21 mouse cellular contexts compared by ENCODE assay signal in genomic region chr2:84632001-84632400, GRCm38 (mm10). TPM values are rescaled to one million over a fixed set of nuclear protein-coding genes. Genes with fewer than 3 reads are reported as not detected.
A peak's percentile ranks its signal among the peaks of the same experiment; 100 is the strongest.
DNase-seq lines count a peak whose midpoint lies in the region; ATAC-seq and TF ChIP-seq lines count a peak whose summit lies in the region.
"Had no signal": no experiment of that assay in that cellular context is flagged by ENCODE, and none has a peak within 500 bp of the region (broad histone marks: within the 10 kb centered on the region; RNA-seq: fewer than 3 reads in every experiment).

No protein-coding gene starts in this region.

- no peak for TF ChIP-seq POLR2A in testis, adult 2 months (IDR thresholded peaks at IDR 0.05; ENCODE audit: control insufficient read depth, low read depth, low read length)

- ATAC-seq in kidney, postnatal 0 days (replicated peaks; ENCODE audit: low FRiP score, low read depth), result no peak
- no peak for ATAC-seq in hindbrain, embryonic 14.5 days (ENCODE audit: low FRiP score)
- ATAC-seq: forebrain, embryonic 14.5 days; midbrain, embryonic 16.5 days; Patski had no signal

- 92% methylated on average over 1 of the region's 1 CpGs for WGBS in heart, embryonic 10.5 days
- 87% methylated on average over 1 of the region's 1 CpGs for WGBS in kidney, postnatal 0 days
- 91% methylated on average over 1 of the region's 1 CpGs for WGBS in hindbrain, embryonic 14.5 days

- no peak overlapping the region for H3K4me2 ChIP-seq in kidney, postnatal 0 days (ENCODE audit: low read length)
- no peak overlapping the region for H3K4me2 ChIP-seq in hindbrain, embryonic 14.5 days (replicated peaks)
- H3K4me2 ChIP-seq: hindbrain, embryonic 15.5 days had no signal

- 0 out of 2 replicates have a peak, but pooled peaks cover 5% of the 10 kb centered on the region for H3K36me3 ChIP-seq in heart, embryonic 10.5 days
- H3K36me3 ChIP-seq in kidney, postnatal 0 days (ENCODE audit: insufficient read depth, low read length), result 0 out of 2 replicates have a peak, but pooled peaks cover 3% of the 10 kb centered on the region
- no peaks in the 10 kb centered on the region; the same call in 1 of the 2 replicates for H3K36me3 ChIP-seq in testis, adult 2 months (ENCODE audit: control insufficient read depth, insufficient read depth, low read length)
- no peaks in the 10 kb centered on the region for H3K36me3 ChIP-seq in hindbrain, embryonic 14.5 days (replicated peaks; ENCODE audit: control insufficient read depth, insufficient read depth)
- H3K36me3 ChIP-seq: hindbrain, embryonic 15.5 days; liver, embryonic 13.5 days had no signal

- TF ChIP-seq CTCF in kidney, postnatal 0 days (IDR thresholded peaks at IDR 0.05; ENCODE audit: low read depth), result no peak
- TF ChIP-seq CTCF in testis, adult 2 months (IDR thresholded peaks at IDR 0.05; ENCODE audit: control insufficient read depth, insufficient read depth, insufficient replicate concordance, low read depth, low read length), result no peak

- no peak overlapping the region for H3K9ac ChIP-seq in kidney, postnatal 0 days (ENCODE audit: low read depth, low read length)
- H3K9ac ChIP-seq in hindbrain, embryonic 14.5 days, result no peak overlapping the region
- H3K9ac ChIP-seq: hindbrain, embryonic 15.5 days had no signal

- H3K4me3 ChIP-seq in heart, embryonic 10.5 days, result no peak overlapping the region
- no peak overlapping the region for H3K4me3 ChIP-seq in kidney, postnatal 0 days (replicated peaks; ENCODE audit: low read depth, low read length)
- H3K4me3 ChIP-seq in testis, adult 2 months (ENCODE audit: control insufficient read depth, low read depth, low read length), result no peak overlapping the region
- H3K4me3 ChIP-seq in hindbrain, embryonic 14.5 days (replicated peaks; ENCODE audit: low read length), result no peak overlapping the region
- H3K4me3 ChIP-seq: hindbrain, embryonic 15.5 days; liver, embryonic 13.5 days had no signal

- H3K27ac ChIP-seq in heart, embryonic 10.5 days, result peak overlapping the region; percentile 92
- H3K27ac ChIP-seq in kidney, postnatal 0 days, result peak overlapping the region; percentile 50; the same call in 1 of the 2 replicates
- peak overlapping the region; percentile 21 for H3K27ac ChIP-seq in testis, adult 2 months (ENCODE audit: control insufficient read depth, insufficient read depth, low read depth, low read length)
- H3K27ac ChIP-seq in hindbrain, embryonic 14.5 days, result no peak overlapping the region
- H3K27ac ChIP-seq: hindbrain, embryonic 15.5 days had no signal

- no peaks in the 10 kb centered on the region for H3K9me3 ChIP-seq in heart, embryonic 10.5 days
- no peaks in the 10 kb centered on the region for H3K9me3 ChIP-seq in kidney, postnatal 0 days (replicated peaks; ENCODE audit: low read length)
- H3K9me3 ChIP-seq in hindbrain, embryonic 14.5 days (ENCODE audit: control insufficient read depth, low read length), result no peaks in the 10 kb centered on the region
- H3K9me3 ChIP-seq: hindbrain, embryonic 15.5 days; liver, embryonic 13.5 days had no signal

- intact Hi-C loops in heart, postnatal 36 days (cut with DNase I), result no loop called here

- no peaks in the 10 kb centered on the region for H3K27me3 ChIP-seq in heart, embryonic 10.5 days (ENCODE audit: insufficient read depth, poor library complexity, severe bottlenecking)
- no peaks in the 10 kb centered on the region for H3K27me3 ChIP-seq in kidney, postnatal 0 days (ENCODE audit: insufficient read depth, low read length)
- no peaks in the 10 kb centered on the region for H3K27me3 ChIP-seq in testis, adult 2 months (ENCODE audit: control insufficient read depth, insufficient read depth, low read length)
- no peaks in the 10 kb centered on the region for H3K27me3 ChIP-seq in hindbrain, embryonic 14.5 days (ENCODE audit: control insufficient read depth, insufficient read depth, low read length)
- H3K27me3 ChIP-seq: hindbrain, embryonic 15.5 days; liver, embryonic 13.5 days; Patski had no signal

- DNase-seq in heart, embryonic 10.5 days (ENCODE audit: low spot score), result no peak
- DNase-seq in heart, postnatal 36 days, result no peak
- no peak for DNase-seq in kidney, postnatal 0 days (ENCODE audit: low spot score)
- no peak for DNase-seq in kidney, adult 18-20 months
- DNase-seq in testis, postnatal 14 days (ENCODE audit: low spot score), result no peak
- no peak for DNase-seq in hindbrain, embryonic 14.5 days (ENCODE audit: low spot score)
- no peak for DNase-seq in ovary, adult 18-20 months (ENCODE audit: low spot score)
- DNase-seq: cerebellum, postnatal 14 days; gastrocnemius, postnatal 25 days; liver, embryonic 13.5 days; thymus, adult 2 months had no signal

- H3K4me1 ChIP-seq in heart, embryonic 10.5 days, result peaks cover 68% of the 10 kb centered on the region
- peaks cover 53% of the 10 kb centered on the region for H3K4me1 ChIP-seq in kidney, postnatal 0 days (replicated peaks; ENCODE audit: insufficient read depth, low read length)
- no peaks in the 10 kb centered on the region; the same call in 1 of the 2 replicates for H3K4me1 ChIP-seq in testis, adult 2 months (ENCODE audit: control insufficient read depth, insufficient read depth, low read length)
- H3K4me1 ChIP-seq in hindbrain, embryonic 14.5 days (replicated peaks; ENCODE audit: control insufficient read depth, insufficient read depth, low read length), result peaks cover 34% of the 10 kb centered on the region

RNA-seq across cellular contexts. Expression of gene Ctnnd1, which starts 18.6 kb away (rescaled TPM):
- 65.2 and 91.5 TPM in 2 replicates for polyA plus RNA-seq in heart, embryonic 10.5 days (2016; fragmentation: Nextera tagmentation; extraction: Ambion mirVana)
- 10 to 100 TPM; 63.0 to 69.4 TPM for total RNA-seq in heart, postnatal 36 days (2021)
- polyA plus RNA-seq in kidney, postnatal 0 days (2015; fragmentation: Nextera tagmentation; extraction: Ambion mirVana), result 35.0 and 37.4 TPM in 2 replicates
- 19.9 and 24.3 TPM in 2 replicates for polyA plus RNA-seq in testis, adult 2 months (2012; rRNA removed)
- 30.7 and 34.8 TPM in 2 replicates for polyA plus RNA-seq in hindbrain, embryonic 14.5 days (2014; fragmentation: Nextera tagmentation; extraction: Ambion mirVana)

RNA-seq across cellular contexts. Expression of gene Btbd18, which starts 26.9 kb away (rescaled TPM):
- 0.21 and 0.29 TPM in 2 replicates for polyA plus RNA-seq in heart, embryonic 10.5 days (2016; fragmentation: Nextera tagmentation; extraction: Ambion mirVana)
- total RNA-seq in heart, postnatal 36 days (2021), result under 1 TPM in 1 of 2 experiments, not detected in 1; 0.08 TPM
- 0.09 and 0.18 TPM in 2 replicates for polyA plus RNA-seq in kidney, postnatal 0 days (2015; fragmentation: Nextera tagmentation; extraction: Ambion mirVana)
- polyA plus RNA-seq in testis, adult 2 months (2012; rRNA removed), result 4.1 and 4.2 TPM in 2 replicates
- 0.16 and 0.40 TPM in 2 replicates for polyA plus RNA-seq in hindbrain, embryonic 14.5 days (2014; fragmentation: Nextera tagmentation; extraction: Ambion mirVana)
- total RNA-seq: gastrocnemius, postnatal 25 days; layer of hippocampus, postnatal 25 days; left cerebral cortex, postnatal 36 days; megakaryocyte progenitor cell, adult 5-6 weeks had no signal
- polyA plus RNA-seq: thymus, adult 2 months had no signal

RNA-seq across cellular contexts. Expression of gene Selenoh, which starts 38.6 kb away (rescaled TPM):
- polyA plus RNA-seq in heart, embryonic 10.5 days (2016; fragmentation: Nextera tagmentation; extraction: Ambion mirVana), result 347 and 370 TPM in 2 replicates
- 10 to 100 TPM; 26.2 to 29.6 TPM for total RNA-seq in heart, postnatal 36 days (2021)
- 243 and 244 TPM in 2 replicates for polyA plus RNA-seq in kidney, postnatal 0 days (2015; fragmentation: Nextera tagmentation; extraction: Ambion mirVana)
- 13.5 and 16.3 TPM in 2 replicates for polyA plus RNA-seq in testis, adult 2 months (2012; rRNA removed)
- polyA plus RNA-seq in hindbrain, embryonic 14.5 days (2014; fragmentation: Nextera tagmentation; extraction: Ambion mirVana), result 196 and 205 TPM in 2 replicates

RNA-seq across cellular contexts. Expression of gene Gm28635, which starts 45.8 kb away (rescaled TPM):
- not detected in 2 replicates for polyA plus RNA-seq in heart, embryonic 10.5 days (2016; fragmentation: Nextera tagmentation; extraction: Ambion mirVana)
- 1 to 10 TPM; 3.3 to 8.3 TPM for total RNA-seq in heart, postnatal 36 days (2021)
- not detected in 2 replicates for polyA plus RNA-seq in kidney, postnatal 0 days (2015; fragmentation: Nextera tagmentation; extraction: Ambion mirVana)
- not detected in 2 replicates for polyA plus RNA-seq in testis, adult 2 months (2012; rRNA removed)
- not detected in 2 replicates for polyA plus RNA-seq in hindbrain, embryonic 14.5 days (2014; fragmentation: Nextera tagmentation; extraction: Ambion mirVana)
- total RNA-seq: adrenal gland, postnatal 4 days; megakaryocyte progenitor cell, adult 5-6 weeks had no signal
- polyA plus RNA-seq: forebrain, embryonic 14.5 days; hindbrain, embryonic 15.5 days; kidney, embryonic 16.5 days; liver, embryonic 13.5 days; midbrain, embryonic 16.5 days; Patski; thymus, adult 2 months had no signal

RNA-seq across cellular contexts. Expression of gene Med19, which starts 46.2 kb away (rescaled TPM):
- polyA plus RNA-seq in heart, embryonic 10.5 days (2016; fragmentation: Nextera tagmentation; extraction: Ambion mirVana), result 30.8 and 39.9 TPM in 2 replicates
- total RNA-seq in heart, postnatal 36 days (2021), result 10 to 100 TPM; 11.7 to 12.2 TPM
- polyA plus RNA-seq in kidney, postnatal 0 days (2015; fragmentation: Nextera tagmentation; extraction: Ambion mirVana), result 33.3 and 34.6 TPM in 2 replicates
- 11.8 and 14.3 TPM in 2 replicates for polyA plus RNA-seq in testis, adult 2 months (2012; rRNA removed)
- 59.3 and 61.3 TPM in 2 replicates for polyA plus RNA-seq in hindbrain, embryonic 14.5 days (2014; fragmentation: Nextera tagmentation; extraction: Ambion mirVana)

Comparison
In these comparisons a context has a peak if more than half of its experiments do, and no peak if none do; other contexts are left out.
1. RNA of gene Selenoh, which starts 38.6 kb away (polyA plus RNA-seq): 347 to 370 TPM in heart, embryonic 10.5 days, 243 to 244 TPM in kidney, postnatal 0 days and 196 to 205 TPM in hindbrain, embryonic 14.5 days; 13.5 to 16.3 TPM in testis, adult 2 months; every median in the first group is over 10 times any median in the second.